Mouse (Mus musculus): ENCODE measurements around the gene Cul3. TPM values are rescaled to one million over a fixed set of nuclear protein-coding genes. Genes with fewer than 3 reads are reported as not detected.

Cul3 gene
- polyA plus RNA-seq, 1 experiment from 2014 or later = 25.6 TPM

DNA sequence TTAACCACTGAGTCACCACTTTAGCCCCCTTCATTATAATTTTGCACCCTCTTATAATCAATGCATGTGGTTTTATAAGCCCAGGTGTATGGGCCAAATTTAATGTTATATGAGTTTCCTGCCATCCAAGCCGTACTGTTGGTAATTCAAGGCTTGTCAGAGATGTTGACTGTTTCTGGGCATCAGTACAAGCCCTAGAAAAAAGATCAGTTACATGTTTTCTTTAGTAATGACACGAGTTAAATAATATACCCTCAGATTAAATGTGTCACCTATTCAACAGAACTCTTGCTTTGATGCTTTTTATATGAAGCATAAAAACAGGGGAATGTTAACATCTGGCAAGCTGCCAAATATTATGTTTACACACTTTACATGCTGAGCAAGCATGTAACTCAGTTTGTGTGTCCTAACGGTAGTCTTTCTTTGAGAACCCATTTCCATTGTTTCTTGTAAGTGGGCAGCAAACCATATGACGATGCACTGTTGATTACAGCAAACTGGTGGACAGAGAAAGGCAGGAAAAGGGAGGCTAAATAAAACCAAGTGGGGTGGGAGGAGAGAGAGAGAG is 19.8 kb upstream of the Cul3 start:
- H3K9me3 ChIP-seq = no peaks in the 10 kb centered on the region
- no peak for ATAC-seq (ENCODE audit: insufficient number of reproducible peaks, insufficient read depth, low FRiP score, low TSS enrichment, low read depth)
- 47% methylated on average over 4 of the region's 4 CpGs for WGBS
- no peak overlapping the region for H3K9ac ChIP-seq (replicated peaks)
- no peaks in the 10 kb centered on the region for H3K4me1 ChIP-seq (replicated peaks)
- H3K4me2 ChIP-seq = no peak overlapping the region
- no peaks in the 10 kb centered on the region for H3K27me3 ChIP-seq
- H3K27ac ChIP-seq = no peak overlapping the region
- H3K4me3 ChIP-seq (replicated peaks) = no peak overlapping the region
- no peaks in the 10 kb centered on the region for H3K36me3 ChIP-seq

DNA sequence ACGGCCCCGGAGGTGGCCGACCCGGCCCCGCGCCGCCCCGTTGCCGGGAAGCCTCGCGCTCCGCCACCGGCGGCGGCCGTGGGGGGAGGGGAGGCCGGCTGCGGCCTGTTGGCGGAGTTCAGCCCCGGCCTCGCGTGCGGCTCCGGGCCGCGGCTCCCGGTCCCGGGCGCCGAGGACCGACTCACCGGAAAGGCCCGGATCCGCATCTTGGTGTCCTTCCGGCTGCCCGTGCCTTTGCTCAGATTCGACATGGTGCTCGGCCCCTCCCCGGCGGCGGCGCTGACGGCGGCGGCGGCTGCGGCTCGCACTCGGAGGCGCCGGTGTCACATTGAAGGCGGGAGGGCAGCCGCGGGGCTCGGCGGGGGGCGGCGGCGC is 232 bp downstream of the Cul3 start:
- H3K9ac ChIP-seq (replicated peaks) = peak overlapping the region; percentile 99
- no peaks in the 10 kb centered on the region for H3K9me3 ChIP-seq
- H3K4me1 ChIP-seq (replicated peaks) = peaks cover 20% of the 10 kb centered on the region
- peak overlapping the region; percentile 98 for H3K27ac ChIP-seq
- WGBS = under 1% methylated on average over 46 of the region's 59 CpGs
- peak overlapping the region; percentile 89 for H3K4me2 ChIP-seq
- H3K27me3 ChIP-seq = no peaks in the 10 kb centered on the region
- H3K4me3 ChIP-seq (replicated peaks) = peak overlapping the region; percentile 96
- no peak for ATAC-seq (ENCODE audit: insufficient number of reproducible peaks, insufficient read depth, low FRiP score, low TSS enrichment, low read depth)
- H3K36me3 ChIP-seq = no peaks in the 10 kb centered on the region

DNA sequence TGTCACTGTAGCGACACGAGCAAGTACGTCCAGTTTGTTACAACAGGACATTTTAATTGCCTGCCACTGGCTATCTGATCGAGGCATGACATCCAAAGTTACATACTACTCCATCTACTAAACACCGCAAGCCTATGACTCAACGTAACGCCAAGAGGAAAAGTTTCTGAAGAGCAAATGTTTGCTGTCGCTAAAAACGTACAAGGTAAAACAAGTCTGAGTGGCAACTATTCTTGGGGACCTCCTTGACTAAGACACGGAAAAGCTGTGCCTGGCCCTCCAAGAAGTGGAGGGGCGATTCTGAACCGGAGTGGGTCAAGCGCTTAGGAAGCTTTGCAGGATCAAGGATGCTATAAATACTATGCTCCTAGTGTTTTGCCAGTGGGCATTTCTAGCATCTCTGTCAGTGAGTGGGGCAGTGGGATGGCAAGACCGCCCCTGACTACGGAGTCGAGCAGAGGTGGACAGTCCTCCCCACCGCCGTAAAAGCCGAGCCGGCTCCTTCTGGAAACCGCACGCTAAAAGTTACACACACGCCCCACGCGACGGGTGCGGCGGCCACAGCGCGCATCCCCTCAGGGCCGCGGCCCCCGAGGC is 757 bp downstream of the Cul3 start:
- peak overlapping the region; percentile 89 for H3K4me2 ChIP-seq
- H3K4me1 ChIP-seq (replicated peaks) = peaks cover 24% of the 10 kb centered on the region
- no peak; the same call in 1 of the 2 replicates for ATAC-seq (ENCODE audit: insufficient number of reproducible peaks, insufficient read depth, low FRiP score, low TSS enrichment, low read depth)
- H3K9ac ChIP-seq (replicated peaks) = peak overlapping the region; percentile 99
- no peaks in the 10 kb centered on the region for H3K9me3 ChIP-seq
- WGBS = under 1% methylated on average over 32 of the region's 33 CpGs
- H3K27me3 ChIP-seq = no peaks in the 10 kb centered on the region
- no peaks in the 10 kb centered on the region for H3K36me3 ChIP-seq
- H3K4me3 ChIP-seq (replicated peaks) = peak overlapping the region; percentile 96
- peak overlapping the region; percentile 98 for H3K27ac ChIP-seq

DNA sequence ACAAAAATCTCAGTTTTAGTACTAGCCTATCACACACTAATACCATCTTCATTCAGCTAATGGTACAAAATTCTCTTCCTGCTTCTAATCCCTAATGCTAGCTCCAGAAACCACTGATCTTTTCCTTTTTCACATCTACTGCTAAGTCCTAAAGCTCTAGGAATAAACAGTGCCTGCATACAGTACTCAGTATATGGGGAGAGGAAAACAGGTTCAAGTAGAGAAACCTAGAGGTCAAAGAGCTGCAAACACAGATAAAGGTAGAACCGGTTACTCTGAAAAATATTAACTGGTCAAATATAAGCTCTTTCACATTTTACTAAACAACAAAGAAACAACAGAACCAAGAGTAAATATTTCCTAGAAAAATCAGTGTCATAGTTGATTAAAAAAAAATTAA is 1.9 kb downstream of the Cul3 start:
- no peaks in the 10 kb centered on the region for H3K27me3 ChIP-seq
- peak overlapping the region; percentile 89 for H3K4me2 ChIP-seq
- H3K4me1 ChIP-seq (replicated peaks) = peaks cover 24% of the 10 kb centered on the region
- H3K36me3 ChIP-seq = no peaks in the 10 kb centered on the region
- H3K9me3 ChIP-seq = no peaks in the 10 kb centered on the region
- H3K27ac ChIP-seq = no peak overlapping the region
- WGBS = 44% methylated on average over 1 of the region's 1 CpGs
- peak overlapping the region; percentile 96 for H3K4me3 ChIP-seq (replicated peaks)
- 0 out of 2 replicates have a peak overlapping the region, but pooled peaks have one; percentile 44 for H3K9ac ChIP-seq (replicated peaks)
- ATAC-seq (ENCODE audit: insufficient number of reproducible peaks, insufficient read depth, low FRiP score, low TSS enrichment, low read depth) = no peak

DNA sequence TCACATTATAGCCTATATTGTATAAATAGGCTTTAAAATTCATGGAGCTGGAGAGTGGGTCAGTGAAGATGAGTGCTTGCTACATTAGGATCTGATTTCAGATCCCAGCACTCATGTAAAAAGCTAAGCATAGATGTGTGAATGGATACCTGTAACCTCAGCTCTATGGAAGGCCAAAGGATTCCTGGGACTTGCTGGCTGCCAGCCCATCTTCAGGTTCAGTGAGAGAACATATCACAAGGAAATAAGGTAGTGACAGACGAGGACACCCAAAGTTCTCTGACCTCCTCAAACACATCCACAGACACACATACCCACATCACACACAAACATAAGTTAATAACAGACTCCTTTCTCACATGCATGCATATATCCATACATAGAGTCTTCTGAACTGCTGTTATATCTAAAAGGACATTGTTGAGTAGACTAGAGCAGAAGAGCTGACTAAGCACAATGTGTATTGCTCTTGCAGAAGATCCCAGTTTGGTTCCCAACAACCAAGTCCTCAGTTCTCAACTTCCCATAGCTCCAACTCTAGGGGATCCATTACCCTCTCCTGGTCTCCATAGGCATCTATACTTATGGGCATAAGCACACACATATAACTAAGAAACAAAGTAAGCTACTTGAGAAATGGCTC is 4.4 kb downstream of the Cul3 start:
- ATAC-seq (ENCODE audit: insufficient number of reproducible peaks, insufficient read depth, low FRiP score, low TSS enrichment, low read depth) = no peak
- Histone ChIP-seq H3K36me3 (no peaks in the 10 kb centered on the region), H3K27me3 (no peaks in the 10 kb centered on the region), H3K9me3 (no peaks in the 10 kb centered on the region), H3K4me1 (replicated peaks) (peaks cover 31% of the 10 kb centered on the region), H3K9ac (replicated peaks) (no peak overlapping the region), H3K4me2 (no peak overlapping the region), H3K27ac (no peak overlapping the region), H3K4me3 (replicated peaks) (no peak overlapping the region)
- 78% methylated on average over 1 of the region's 1 CpGs for WGBS

DNA sequence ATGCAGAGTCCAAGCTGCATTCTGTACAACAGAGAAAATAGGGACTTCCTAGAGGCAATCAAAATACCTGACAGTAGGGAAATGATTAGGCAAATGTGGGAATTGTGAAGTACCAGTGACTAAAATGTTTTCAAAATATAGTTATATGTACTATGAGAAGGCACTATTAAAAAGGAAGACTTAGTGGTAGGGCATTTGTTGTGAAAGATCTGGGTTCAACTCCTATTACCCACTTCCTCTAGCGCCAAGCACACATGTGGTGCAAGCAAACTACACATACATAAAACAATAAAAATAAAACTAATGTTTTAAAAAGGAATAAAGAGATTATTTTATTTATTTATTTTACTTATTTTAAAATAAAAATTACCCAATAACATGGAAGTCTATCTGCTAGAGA is 5.2 kb downstream of the Cul3 start:
- Histone ChIP-seq H3K9ac (replicated peaks) (no peak overlapping the region), H3K9me3 (no peaks in the 10 kb centered on the region), H3K4me1 (replicated peaks) (peaks cover 36% of the 10 kb centered on the region), H3K4me2 (no peak overlapping the region), H3K27me3 (no peaks in the 10 kb centered on the region), H3K36me3 (no peaks in the 10 kb centered on the region), H3K27ac (no peak overlapping the region), H3K4me3 (replicated peaks) (no peak overlapping the region)
- 92% methylated on average over 1 of the region's 1 CpGs for WGBS
- no peak for ATAC-seq (ENCODE audit: insufficient number of reproducible peaks, insufficient read depth, low FRiP score, low TSS enrichment, low read depth)

DNA sequence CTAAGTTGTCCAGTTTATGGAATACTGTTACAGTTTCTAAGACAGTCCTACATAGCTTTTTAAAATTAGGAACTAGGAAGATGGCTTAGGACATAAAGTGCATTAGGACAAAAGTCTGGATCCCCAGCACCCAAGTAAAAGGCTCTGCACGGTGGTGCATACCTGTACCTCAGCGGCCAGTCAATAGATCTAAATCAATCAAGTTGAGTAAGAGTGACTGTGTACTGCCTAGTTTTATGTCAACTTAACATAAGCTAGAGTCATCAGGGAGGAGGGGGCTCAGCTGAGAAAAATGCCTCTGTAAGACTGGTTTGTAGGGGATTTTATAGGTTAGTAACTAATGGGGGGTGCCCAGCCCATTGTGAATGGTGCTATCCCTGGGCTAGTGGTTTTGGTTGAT is 9.3 kb downstream of the Cul3 start:
- Histone ChIP-seq H3K27me3 (no peaks in the 10 kb centered on the region), H3K4me2 (no peak overlapping the region), H3K9me3 (no peaks in the 10 kb centered on the region), H3K4me3 (replicated peaks) (no peak overlapping the region), H3K27ac (no peak overlapping the region), H3K36me3 (no peaks in the 10 kb centered on the region), H3K9ac (replicated peaks) (no peak overlapping the region), H3K4me1 (replicated peaks) (peaks cover 26% of the 10 kb centered on the region)
- ATAC-seq (ENCODE audit: insufficient number of reproducible peaks, insufficient read depth, low FRiP score, low TSS enrichment, low read depth) = no peak
- WGBS = 80% methylated on average over 2 of the region's 2 CpGs

DNA sequence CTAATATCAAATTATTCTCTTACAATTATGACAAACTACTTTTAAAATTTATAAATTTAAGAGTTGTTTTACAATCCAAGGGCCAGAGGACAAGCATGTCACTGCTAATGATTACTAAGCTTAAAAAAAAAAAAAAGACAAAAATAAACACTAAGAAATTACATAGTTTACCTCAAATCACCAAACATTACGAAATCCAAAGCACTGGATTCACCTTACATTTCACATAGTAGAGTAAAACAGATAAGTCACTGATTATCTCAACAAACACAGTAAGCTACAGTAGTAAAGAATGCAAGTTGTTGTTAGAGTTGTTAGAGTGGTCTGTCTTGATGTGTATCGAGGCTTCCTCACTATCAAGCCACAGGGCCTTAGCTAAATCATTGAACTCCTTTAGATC is 14.5 kb downstream of the Cul3 start:
- peaks cover 9% of the 10 kb centered on the region; the same call in 1 of the 2 replicates for H3K36me3 ChIP-seq
- H3K27me3 ChIP-seq = no peaks in the 10 kb centered on the region
- no peaks in the 10 kb centered on the region for H3K9me3 ChIP-seq
- WGBS = 96% methylated on average over 2 of the region's 2 CpGs
- H3K27ac ChIP-seq = no peak overlapping the region
- no peak for ATAC-seq (ENCODE audit: insufficient number of reproducible peaks, insufficient read depth, low FRiP score, low TSS enrichment, low read depth)
- H3K4me1 ChIP-seq (replicated peaks) = peaks cover 5% of the 10 kb centered on the region
- no peak overlapping the region for H3K4me2 ChIP-seq
- H3K4me3 ChIP-seq (replicated peaks) = no peak overlapping the region
- no peak overlapping the region for H3K9ac ChIP-seq (replicated peaks)

DNA sequence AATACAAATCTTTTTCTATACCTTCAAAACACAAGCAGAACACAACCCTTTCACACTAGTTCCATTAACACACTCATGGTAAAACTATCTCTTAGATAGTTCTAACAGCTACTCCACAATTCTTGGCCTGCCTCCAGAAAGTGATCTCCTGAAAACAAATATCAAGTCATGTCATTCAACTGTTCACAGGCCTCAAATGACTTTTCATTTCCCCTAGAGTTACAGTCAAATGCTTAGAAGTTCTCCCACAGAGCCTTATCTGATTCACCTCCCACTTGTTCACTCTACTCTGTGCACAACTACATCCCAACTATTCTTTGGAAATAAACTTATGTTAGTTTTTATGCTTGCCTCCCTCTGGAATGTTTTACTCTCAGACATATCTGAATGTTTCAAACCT is 15.9 kb downstream of the Cul3 start:
- H3K36me3 ChIP-seq = peaks cover 9% of the 10 kb centered on the region; the same call in 1 of the 2 replicates
- H3K27ac ChIP-seq = no peak overlapping the region
- H3K4me2 ChIP-seq = no peak overlapping the region
- H3K9ac ChIP-seq (replicated peaks) = no peak overlapping the region
- no peaks in the 10 kb centered on the region for H3K4me1 ChIP-seq (replicated peaks)
- ATAC-seq (ENCODE audit: insufficient number of reproducible peaks, insufficient read depth, low FRiP score, low TSS enrichment, low read depth) = no peak
- no peaks in the 10 kb centered on the region for H3K27me3 ChIP-seq
- no peak overlapping the region for H3K4me3 ChIP-seq (replicated peaks)
- no peaks in the 10 kb centered on the region for H3K9me3 ChIP-seq

DNA sequence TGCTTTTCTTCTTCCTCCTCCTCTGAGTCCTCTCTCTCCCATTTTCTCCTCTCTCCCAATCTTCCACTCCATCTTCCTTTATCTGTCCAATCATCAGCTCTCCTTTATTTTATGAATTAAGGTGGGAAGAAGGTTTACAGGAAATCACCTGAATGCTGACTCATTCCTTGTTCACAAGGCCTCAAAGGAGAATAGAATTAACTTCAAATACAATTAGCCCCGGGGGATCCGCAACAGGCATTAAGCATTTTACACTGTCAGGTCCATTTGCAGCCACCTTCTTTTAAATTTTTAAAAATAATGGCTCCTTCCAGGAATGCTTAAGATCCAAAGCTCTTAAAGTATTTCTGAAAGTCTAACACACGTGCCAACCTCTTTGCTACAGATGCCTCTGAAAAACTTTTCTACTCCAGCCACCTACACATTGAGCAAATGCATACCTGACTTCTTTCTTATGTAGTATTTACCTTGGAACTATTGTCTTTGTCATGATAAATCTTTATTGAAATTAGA is 24.7 kb downstream of the Cul3 start:
- 82% methylated on average over 3 of the region's 3 CpGs for WGBS
- Histone ChIP-seq H3K4me2 (no peak overlapping the region), H3K27ac (no peak overlapping the region), H3K4me3 (replicated peaks) (no peak overlapping the region), H3K9me3 (no peaks in the 10 kb centered on the region), H3K36me3 (peaks cover 6% of the 10 kb centered on the region; the same call in 1 of the 2 replicates), H3K4me1 (replicated peaks) (no peaks in the 10 kb centered on the region), H3K27me3 (no peaks in the 10 kb centered on the region), H3K9ac (replicated peaks) (no peak overlapping the region)
- no peak for ATAC-seq (ENCODE audit: insufficient number of reproducible peaks, insufficient read depth, low FRiP score, low TSS enrichment, low read depth)

DNA sequence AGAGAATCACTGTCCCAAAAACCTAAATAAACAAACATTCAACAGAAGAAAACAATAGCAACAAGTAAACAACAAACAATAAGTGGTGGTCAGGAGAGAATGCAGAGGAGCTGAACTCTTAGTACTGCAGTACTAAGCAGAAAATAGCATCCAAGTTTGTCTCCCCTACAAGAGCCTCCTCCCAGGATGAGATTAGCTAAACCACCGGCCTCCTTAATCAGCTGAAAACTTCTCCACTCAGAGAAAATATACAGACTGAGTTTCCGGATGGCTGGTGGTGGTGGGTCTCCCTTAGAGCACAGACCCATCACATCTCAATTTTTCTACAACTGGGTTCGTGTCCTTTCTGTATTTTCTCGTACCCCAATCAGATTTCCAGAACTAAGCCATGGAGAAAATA is 47.0 kb downstream of the Cul3 start:
- Histone ChIP-seq H3K36me3 (no peaks in the 10 kb centered on the region), H3K4me3 (replicated peaks) (no peak overlapping the region), H3K9me3 (no peaks in the 10 kb centered on the region), H3K9ac (replicated peaks) (no peak overlapping the region), H3K4me1 (replicated peaks) (peaks cover 5% of the 10 kb centered on the region; the same call in 1 of the 2 replicates), H3K27me3 (no peaks in the 10 kb centered on the region), H3K4me2 (no peak overlapping the region), H3K27ac (no peak overlapping the region)
- ATAC-seq (ENCODE audit: insufficient number of reproducible peaks, insufficient read depth, low FRiP score, low TSS enrichment, low read depth) = no peak
- WGBS = 76% methylated on average over 4 of the region's 4 CpGs
